Mouse (Mus musculus) adrenal gland, postnatal 25 days (tissue): Measurements from ENCODE around the gene Cplx1. TPM values are rescaled to one million over a fixed set of nuclear protein-coding genes. Genes with fewer than 3 reads are reported as not detected.
A peak's percentile ranks its signal among the peaks of the same experiment; 100 is the strongest.

Experiments used
- DNase-seq: peaks from one replicate; pipeline ENCODE4 v3.0.0; 2021; ENCODE audit warnings: mixed read lengths
- long read RNA-seq: library from polyadenylated mRNA; stranded (forward); transcript quantifications from one replicate; pipeline ENCODE4 v2.0.0, GENCODE M21; 2021
- total RNA-seq: library from RNA; stranded (reverse); gene quantifications from 2 replicates; pipeline ENCODE4 v1.2.3, GENCODE M21; 2021

Cplx1 gene
- 1.8 and 3.0 TPM in 2 replicates for total RNA-seq
- long read RNA-seq, partial matches to known transcripts = 0 of 5 reads
- long read RNA-seq, other reads (novel, unspliced or antisense) = 3 of 5 reads

DNA sequence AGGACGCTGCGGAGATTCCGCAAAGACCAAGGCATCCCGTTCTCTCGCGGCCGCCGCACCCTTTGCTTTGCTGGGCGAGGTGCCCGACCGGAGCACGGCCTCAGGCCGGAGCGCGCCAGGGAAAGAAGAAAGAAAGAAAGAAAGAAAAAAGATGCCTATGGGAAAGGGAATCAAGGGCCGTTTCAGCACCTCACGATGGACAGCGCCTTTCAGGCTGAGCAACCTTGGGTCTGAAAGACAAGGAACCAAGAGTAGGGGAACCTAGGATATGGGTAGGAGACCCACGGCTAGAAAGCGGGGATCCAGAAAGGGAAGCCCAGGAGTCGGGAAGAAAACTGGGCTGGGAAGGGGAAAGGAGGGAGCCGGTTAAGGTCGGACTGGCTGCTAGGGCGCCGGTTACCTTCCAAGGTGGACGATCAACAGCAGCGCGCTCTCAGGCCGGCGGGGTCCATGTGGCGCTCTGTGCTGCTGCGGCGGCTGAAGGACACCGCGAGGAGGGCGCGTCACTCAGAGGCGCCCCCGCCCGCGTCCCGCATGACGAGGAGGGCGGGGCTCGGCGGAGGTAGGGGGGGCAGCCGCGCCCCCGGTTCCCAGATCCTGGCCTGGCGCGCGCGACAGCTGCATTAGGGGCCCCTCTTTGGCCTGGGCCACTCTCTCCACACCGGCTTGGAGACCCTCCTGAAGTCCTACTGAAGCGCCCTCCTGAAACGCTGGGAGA lies at the start of gene Cplx1:
Gene Cplx1, minus strand, starts transcription at position 536 of the 718 bp plus-strand sequence.
- DNase-seq = peak; percentile 76

- no peak for DNase-seq
Observed at GRCm38 (mm10) chr5:108581361-108581891, 31.6 kb upstream of the Cplx1 start.

- peak; percentile 26 for DNase-seq
Observed at GRCm38 (mm10) chr5:108573054-108573453, 23.2 kb upstream of the Cplx1 start.

- peak; percentile 69 for DNase-seq
Observed at GRCm38 (mm10) chr5:108570991-108571390, 21.2 kb upstream of the Cplx1 start.

DNA sequence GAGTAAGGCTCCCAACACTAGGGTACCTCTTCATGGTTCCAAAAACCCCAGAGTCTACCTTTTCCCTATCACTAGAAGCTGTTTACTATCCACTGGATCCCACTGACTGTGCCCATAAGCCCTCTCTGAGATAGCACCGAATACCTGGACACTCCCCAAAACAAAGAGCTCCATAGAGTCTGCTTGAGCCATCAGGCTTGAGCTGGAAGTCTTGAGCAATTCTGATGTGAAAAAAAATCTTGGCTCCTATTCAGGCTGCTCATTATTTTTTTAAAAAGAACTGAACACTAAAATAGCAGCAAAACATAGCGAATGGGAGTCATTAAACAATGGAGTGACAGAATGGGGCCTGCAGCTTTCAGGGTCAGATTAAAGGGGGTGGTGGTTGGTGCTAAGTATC lies 17.3 kb upstream of the Cplx1 start:
- DNase-seq = no peak

DNA sequence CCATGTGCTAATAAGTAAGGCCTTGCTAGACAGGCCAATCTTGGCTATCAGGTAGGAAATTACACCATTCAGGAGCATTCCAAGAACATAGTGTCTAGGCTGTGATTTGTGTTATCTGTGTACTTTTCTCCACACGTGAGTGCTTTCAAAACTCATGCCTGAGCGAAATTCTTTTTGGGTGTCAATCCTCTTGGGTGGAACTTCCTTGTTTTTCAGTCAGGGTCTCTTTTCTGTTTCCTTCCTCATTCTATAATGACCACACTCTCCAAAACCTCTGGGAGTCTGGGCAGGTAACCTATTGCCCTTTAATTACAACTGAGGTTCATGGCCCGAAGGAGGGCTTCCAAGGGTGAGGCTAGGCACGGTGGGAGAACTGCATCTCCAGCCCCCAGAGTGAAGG lies 16.7 kb upstream of the Cplx1 start:
- no peak for DNase-seq

- DNase-seq = no peak
Observed at GRCm38 (mm10) chr5:108565381-108565780, 15.6 kb upstream of the Cplx1 start.

GRCm38 (mm10) chr5:108564346-108564745 lies 14.5 kb upstream of the Cplx1 start:
- no peak for DNase-seq

DNA sequence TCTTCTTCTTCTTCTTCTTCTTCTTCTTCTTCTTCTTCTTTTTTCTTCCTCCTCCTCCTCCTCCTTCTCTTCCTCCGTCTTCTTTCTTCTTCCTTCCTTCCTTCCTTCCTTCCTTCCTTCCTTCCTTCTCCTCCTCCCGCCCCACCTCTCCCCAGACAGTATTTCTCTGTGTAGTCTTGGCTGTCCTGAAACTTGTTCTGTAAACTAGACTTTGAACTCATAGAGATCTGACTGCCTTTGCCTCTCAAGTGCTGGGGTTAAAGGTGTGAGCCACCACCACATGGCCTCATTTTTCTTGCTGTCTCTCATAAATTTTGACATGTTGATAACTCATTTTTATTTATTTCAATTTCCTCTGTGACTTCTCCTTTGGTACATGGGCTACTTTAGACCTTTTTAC lies 12.7 kb upstream of the Cplx1 start:
- no peak for DNase-seq

GRCm38 (mm10) chr5:108556986-108557385 lies 7.2 kb upstream of the Cplx1 start:
- DNase-seq = no peak

- DNase-seq = no peak
Observed at GRCm38 (mm10) chr5:108554041-108554440, 4.2 kb upstream of the Cplx1 start.

DNA sequence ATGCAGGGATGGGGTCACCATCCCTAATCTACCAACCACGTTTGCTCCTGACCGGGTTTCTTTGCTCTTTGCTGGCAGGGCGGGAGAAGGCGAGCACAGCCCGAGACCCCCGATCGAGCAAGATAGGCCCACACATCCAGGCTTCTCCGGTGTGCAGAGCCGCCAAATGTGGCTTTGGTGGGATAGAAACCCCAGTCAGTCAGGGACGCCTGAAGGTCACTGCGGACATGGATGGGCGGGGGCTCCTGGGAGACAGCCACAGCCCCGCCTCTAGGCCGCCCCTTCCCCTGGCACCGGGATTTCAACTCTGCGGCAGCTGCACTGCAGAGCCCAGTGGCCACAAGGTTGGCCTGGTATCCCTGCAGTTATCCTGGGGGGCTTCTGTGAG lies 377 bp upstream of the Cplx1 start:
- DNase-seq = no peak

DNA sequence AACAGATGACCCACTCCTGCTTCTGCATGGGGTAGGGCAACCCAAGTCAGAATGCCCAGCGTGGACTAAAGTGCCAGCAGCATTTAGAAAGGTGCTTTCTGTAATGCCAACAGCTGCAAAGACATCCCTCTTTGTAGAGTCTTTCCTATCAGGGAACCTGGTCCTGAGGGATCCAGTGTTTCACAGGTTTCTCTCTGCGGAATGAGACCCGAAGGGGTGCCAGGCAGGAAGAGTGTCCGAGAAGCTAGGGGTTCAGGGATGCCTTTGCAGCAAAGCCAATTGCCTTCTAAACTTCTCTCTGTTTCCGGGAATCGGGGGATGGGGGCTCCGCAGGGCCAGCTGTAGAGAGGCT lies 711 bp downstream of the Cplx1 start:
- no peak for DNase-seq

- no peak for DNase-seq
Observed at GRCm38 (mm10) chr5:108547636-108548035, 2.2 kb downstream of the Cplx1 start.

DNA sequence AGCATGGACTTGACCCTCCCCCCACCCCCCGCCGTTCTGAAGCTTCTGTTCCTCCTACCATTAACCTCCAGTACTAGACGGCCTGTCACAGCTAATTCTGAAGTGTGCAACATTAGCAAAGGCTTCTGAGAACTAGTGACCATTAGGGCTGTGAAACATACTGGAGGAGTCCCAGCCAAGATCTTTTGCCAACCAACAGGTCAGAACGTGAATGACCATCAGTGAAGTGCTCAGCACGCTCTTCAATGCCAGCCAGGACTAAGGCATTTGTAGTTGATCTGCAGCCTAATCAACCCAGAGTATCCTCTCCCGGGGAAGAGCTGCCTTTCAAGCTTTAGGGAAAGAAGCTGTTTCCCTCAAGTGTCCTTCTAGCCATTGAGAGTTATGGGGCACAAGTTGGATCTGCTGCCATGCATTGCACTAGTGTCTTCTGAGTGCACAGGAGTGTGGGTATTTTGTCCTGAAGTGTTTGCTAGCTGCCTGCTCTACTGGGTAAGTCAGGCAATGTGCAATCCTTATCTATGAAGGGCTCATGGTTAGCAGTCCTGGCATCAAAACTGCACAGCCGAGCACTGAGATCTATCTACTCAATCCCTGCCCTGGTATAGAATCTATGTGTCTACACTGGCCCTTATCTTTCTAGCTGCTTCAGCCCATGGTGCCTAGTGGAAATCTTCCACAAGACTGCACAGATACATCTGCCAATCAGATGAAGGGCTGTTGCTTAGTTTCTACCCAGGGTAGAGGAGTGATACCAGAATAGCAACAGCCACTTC lies 6.1 kb downstream of the Cplx1 start:
- no peak for DNase-seq

DNA sequence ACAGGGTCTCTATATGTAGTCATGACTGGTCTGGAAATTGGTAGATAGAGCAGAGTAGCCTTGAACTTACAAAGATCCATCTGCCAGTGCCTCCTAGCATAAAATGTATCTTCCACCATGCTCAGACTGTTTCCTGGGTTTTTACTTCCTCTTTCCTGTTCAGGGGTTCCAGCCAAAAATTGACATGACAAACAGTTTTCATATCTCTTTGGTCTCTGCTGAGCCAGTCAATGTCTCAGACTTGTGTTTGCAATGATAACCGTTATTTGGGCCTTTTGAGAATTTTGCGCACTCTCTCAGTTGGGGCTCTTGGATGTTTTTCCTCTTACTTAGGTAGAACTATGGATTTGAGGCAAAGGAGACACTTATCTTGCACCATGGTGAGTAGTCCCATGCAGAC lies 15.6 kb downstream of the Cplx1 start:
- DNase-seq = no peak

DNA sequence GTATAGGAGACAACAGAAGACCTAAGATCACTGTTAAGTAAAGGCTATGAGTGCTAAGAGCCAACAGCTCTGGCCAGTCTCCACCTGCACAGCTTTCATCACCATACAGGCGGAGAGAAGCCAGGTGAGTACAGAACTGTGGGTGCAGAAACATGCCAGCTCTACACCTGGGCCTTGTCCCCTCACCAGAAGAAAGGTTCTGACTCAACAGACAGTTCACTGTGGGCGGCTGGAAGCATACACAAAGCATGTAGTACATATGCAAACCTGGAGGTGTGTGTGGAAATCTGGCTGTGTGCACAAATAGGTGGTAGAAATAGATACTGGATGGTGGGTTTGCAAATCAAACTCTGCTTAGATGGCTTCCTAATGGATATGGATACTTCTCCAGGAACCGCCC lies 27.2 kb downstream of the Cplx1 start:
- DNase-seq = no peak

GRCm38 (mm10) chr5:108521896-108522295 lies 27.9 kb downstream of the Cplx1 start:
- no peak for DNase-seq

- no peak for DNase-seq
Observed at GRCm38 (mm10) chr5:108521016-108521415, 28.8 kb downstream of the Cplx1 start.

DNA sequence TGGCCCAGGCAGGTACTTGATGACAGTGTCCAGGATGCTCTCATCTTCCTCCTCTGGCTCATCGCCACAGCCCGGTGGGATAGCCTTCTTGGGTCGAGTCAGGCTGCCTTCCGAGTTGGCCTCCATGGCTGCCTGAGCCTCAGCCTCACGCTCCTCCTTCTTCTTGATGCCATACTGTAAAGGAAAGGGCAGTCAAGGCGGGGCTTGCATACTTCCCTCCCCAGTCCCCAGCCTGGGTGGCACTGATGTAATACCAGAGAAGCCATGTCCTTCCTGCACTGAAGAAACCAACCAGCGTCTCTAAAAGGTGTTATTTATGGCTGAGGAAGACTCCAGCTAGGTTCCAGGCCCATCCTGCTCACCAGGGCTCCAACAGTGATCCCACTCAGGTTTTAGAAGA lies 29.7 kb downstream of the Cplx1 start:
- no peak for DNase-seq

DNA sequence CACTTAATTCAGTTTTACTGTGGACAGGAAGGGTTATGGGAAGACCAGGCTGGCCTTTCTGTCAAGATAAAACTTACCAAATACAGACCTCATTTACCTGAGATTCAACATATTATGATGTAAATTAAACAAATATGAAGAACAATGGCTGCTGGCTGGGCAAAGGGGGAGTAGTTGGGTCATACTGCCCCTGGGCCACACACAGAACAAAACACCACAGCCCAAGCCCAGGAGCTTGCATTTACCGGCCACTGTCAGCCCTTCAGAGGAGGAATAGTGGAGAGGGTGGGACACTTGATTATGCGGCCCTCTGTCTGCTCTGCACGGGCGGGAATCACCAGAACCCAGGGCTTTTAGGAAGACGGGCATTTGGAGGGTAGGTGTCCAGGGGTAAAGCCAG lies 30.9 kb downstream of the Cplx1 start:
- DNase-seq = no peak

DNA sequence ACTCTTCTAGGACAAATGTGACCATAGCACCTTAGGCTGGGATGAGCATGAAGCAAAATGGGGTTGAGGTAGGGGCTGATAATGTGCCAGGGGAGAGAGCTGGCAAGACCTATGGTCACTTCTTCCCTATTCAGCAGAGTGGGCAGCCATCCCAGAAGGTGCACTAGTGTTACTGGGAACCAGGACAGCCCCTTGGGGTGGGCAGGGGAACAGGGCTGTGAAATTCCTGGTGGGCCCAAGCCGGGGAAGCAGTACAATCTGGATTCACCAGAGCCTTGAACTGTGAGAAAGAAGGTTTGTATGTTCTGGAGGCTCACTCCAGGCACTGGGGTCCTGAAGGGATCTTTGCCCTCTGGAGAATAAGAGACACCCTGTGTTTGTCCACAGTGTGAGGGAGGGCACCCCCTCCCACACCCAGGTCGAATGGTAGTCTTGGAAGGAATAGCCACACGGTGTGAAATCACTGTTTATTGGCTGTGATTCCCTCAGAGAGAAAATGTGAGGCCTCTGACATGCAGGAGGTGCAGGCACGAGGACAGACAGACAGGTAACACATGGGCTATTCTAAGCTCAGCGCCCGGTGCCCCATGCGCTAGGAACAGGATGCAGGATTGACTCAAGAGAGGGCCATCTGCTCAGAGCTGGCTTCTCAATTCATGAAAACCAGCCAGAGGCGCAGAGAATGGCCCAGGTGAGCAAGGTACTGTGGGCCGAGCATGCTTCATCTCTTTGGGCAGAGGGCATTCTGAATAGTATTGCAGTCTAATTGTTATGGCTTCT lies 31.5 kb downstream of the Cplx1 start:
- no peak for DNase-seq

- DNase-seq = no peak
Observed at GRCm38 (mm10) chr5:108516655-108517054, 33.2 kb downstream of the Cplx1 start.
